Mouse (Mus musculus): Measurements from ENCODE around the gene Nmu. TPM values are rescaled to one million over a fixed set of nuclear protein-coding genes. Genes with fewer than 3 reads are reported as not detected.

Nmu gene
- polyA plus RNA-seq, 1 experiment, result not detected

DNA sequence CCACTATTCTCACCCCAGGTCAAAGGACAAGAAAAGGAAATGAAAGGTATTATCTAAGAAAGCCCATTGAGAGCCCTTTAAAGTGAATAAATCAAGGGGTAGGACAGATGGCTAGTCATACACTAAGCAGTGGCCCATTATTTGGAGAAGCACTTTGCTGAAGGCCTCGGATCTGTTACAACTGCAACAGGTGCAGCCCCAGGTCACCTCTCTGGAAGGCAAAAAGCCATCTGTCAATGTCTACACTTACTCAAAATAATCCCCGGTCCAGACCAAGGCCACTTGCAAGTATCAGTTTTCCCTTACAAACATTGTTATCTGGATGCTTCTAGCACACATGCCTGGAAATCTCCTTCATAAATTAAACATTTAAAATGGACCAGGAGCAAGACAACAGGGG is 22.7 kb downstream of the Nmu start:
- Histone ChIP-seq H3K27ac (replicated peaks; ENCODE audit: low read depth, low read length) (no peak overlapping the region), H3K4me3 (ENCODE audit: insufficient read depth, low read depth, low read length) (no peak overlapping the region), H3K4me1 (ENCODE audit: control insufficient read depth, insufficient read depth, insufficient read length, low read length) (no peaks in the 10 kb centered on the region)

DNA sequence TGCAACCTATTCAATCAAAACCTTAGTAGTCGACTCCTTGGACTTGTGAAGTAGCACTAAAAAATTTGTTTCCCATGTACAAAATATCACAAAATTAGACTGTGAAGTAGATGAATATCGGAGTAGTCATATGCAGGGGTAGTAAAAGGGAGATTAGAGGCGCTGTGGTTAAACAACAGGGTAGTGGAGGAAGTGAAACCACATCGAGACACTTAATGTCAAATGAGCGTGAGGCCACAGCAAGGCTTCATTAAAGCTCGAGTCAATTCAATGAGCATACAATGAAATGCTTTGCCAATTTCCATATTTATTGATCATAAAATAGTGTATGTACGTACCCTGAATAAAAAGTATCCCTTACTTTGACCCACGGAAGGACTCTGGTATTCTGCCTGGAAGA is 26.5 kb downstream of the Nmu start:
- H3K27ac ChIP-seq (replicated peaks; ENCODE audit: low read depth, low read length), result no peak overlapping the region
- H3K4me1 ChIP-seq (ENCODE audit: control insufficient read depth, insufficient read depth, insufficient read length, low read length), result no peaks in the 10 kb centered on the region
- no peak overlapping the region for H3K4me3 ChIP-seq (ENCODE audit: insufficient read depth, low read depth, low read length)

DNA sequence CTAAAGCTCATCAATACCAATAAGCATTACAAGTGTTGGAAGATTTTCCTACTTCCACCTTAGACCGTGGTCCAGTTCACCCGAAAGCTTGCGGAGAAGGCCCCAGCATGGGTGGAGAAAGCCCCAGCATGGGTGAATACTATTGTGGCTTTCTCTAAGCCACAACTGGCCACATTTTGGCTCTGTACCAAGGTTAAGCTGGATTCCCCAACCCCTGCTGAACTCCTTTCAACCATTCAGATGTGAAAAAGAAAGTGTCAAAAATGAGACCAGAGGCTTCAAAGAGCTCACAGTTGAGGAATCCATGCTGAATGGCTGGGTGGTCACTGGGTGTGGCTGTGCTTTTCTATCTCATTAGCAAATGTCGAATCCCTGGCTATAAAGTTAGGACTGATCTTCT is 29.8 kb downstream of the Nmu start:
- Histone ChIP-seq H3K4me1 (ENCODE audit: control insufficient read depth, insufficient read depth, insufficient read length, low read length) (no peaks in the 10 kb centered on the region), H3K4me3 (ENCODE audit: insufficient read depth, low read depth, low read length) (no peak overlapping the region), H3K27ac (replicated peaks; ENCODE audit: low read depth, low read length) (no peak overlapping the region)

- Histone ChIP-seq H3K4me1 (ENCODE audit: control insufficient read depth, insufficient read depth, insufficient read length, low read length) (peaks cover 3% of the 10 kb centered on the region), H3K27ac (replicated peaks; ENCODE audit: low read depth, low read length) (no peak within 1 kb of the TSS), H3K4me3 (ENCODE audit: insufficient read depth, low read depth, low read length) (no peak within 1 kb of the TSS)
Observed at GRCm38 (mm10) chr5:76330953-76331352, 32.6 kb downstream of the Nmu start, which contains the start of gene Pdcl2. TSS of gene Pdcl2 (minus strand) at chr5:76331156.

GRCm38 (mm10) chr5:76327296-76327695 is 36.3 kb downstream of the Nmu start:
- H3K4me1 ChIP-seq (ENCODE audit: control insufficient read depth, insufficient read depth, insufficient read length, low read length), result peaks cover 3% of the 10 kb centered on the region
- no peak overlapping the region for H3K4me3 ChIP-seq (ENCODE audit: insufficient read depth, low read depth, low read length)
- no peak overlapping the region for H3K27ac ChIP-seq (replicated peaks; ENCODE audit: low read depth, low read length)

- Histone ChIP-seq H3K4me3 (ENCODE audit: insufficient read depth, low read depth, low read length) (no peak overlapping the region), H3K27ac (replicated peaks; ENCODE audit: low read depth, low read length) (no peak overlapping the region), H3K4me1 (ENCODE audit: control insufficient read depth, insufficient read depth, insufficient read length, low read length) (peaks cover 3% of the 10 kb centered on the region)
Observed at GRCm38 (mm10) chr5:76325113-76325512, 38.5 kb downstream of the Nmu start.

DNA sequence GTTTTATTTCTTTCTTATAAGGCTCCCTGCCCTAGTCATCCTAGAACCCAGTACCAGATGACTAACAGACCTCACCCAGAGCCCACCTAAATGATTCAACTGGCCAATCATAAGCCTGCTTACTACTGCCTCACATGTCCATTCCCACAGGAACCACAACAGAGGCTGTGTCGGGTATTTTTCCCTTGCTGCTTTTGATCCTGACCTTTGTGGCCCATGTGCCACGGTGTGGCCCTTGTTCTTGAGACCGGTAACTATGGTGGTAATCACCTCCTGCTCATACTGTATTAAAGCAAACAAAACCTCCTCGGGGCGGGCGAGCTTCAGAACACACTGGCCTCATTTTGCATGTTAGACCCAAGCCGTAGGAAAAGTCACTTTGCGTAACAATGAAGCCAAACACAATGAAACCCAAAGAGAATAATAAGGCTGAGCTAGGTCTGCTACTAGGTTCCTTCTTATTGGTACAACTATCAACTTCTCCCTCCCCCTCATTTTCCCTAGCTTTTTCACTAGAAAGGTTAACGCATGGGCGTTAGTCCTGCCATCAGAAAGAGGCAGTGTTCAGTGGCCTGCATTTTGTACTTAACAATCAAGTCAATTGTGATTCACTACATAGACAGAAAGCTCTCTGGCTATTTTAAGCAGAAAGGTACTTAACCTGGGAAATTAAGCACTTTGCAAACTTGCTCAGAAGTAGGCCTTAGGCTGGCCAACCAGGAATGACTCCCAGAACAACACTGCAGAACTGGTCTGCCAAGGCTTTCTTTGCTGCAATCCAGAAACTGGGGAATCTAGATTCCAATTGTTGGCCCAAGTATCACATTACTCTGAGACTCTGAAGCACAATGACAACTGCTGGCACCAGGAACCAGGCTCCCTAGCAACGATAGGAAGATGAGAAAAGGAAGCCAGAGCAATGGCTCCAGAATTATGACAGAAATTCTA is 42.1 kb downstream of the Nmu start:
- peaks cover under 1% of the 10 kb centered on the region; the same call in 1 of the 2 replicates for H3K4me1 ChIP-seq (ENCODE audit: control insufficient read depth, insufficient read depth, insufficient read length, low read length)
- no peak overlapping the region for H3K4me3 ChIP-seq (ENCODE audit: insufficient read depth, low read depth, low read length)
- no peak overlapping the region for H3K27ac ChIP-seq (replicated peaks; ENCODE audit: low read depth, low read length)

GRCm38 (mm10) chr5:76308206-76308605 is 55.4 kb downstream of the Nmu start:
- Histone ChIP-seq H3K4me3 (ENCODE audit: insufficient read depth, low read depth, low read length) (no peak overlapping the region), H3K27ac (replicated peaks; ENCODE audit: low read depth, low read length) (no peak overlapping the region), H3K4me1 (ENCODE audit: control insufficient read depth, insufficient read depth, insufficient read length, low read length) (peaks cover 3% of the 10 kb centered on the region)

DNA sequence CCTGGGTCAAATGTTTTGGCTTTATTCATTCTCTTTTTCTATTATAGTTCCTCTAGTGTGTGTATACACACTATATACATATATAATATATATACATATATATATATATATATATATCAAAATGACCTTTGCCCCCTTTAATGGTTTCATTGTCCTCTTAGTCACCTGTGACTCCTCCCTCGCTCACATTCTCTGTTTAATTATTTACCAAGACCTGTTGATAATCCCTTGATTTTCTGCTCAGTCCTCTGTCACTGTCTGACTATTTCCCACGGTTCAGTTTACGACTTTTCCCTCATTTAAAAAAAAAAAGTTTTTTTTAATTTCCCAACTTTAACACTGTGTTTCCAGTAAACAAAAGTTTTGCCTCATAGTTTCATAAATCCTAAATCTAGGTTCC is 57.3 kb downstream of the Nmu start:
- Histone ChIP-seq H3K4me3 (ENCODE audit: insufficient read depth, low read depth, low read length) (no peak overlapping the region), H3K27ac (replicated peaks; ENCODE audit: low read depth, low read length) (no peak overlapping the region), H3K4me1 (ENCODE audit: control insufficient read depth, insufficient read depth, insufficient read length, low read length) (peaks cover 3% of the 10 kb centered on the region)

GRCm38 (mm10) chr5:76305616-76306015 is 58.0 kb downstream of the Nmu start:
- Histone ChIP-seq H3K27ac (replicated peaks; ENCODE audit: low read depth, low read length) (no peak overlapping the region), H3K4me1 (ENCODE audit: control insufficient read depth, insufficient read depth, insufficient read length, low read length) (peaks cover 3% of the 10 kb centered on the region), H3K4me3 (ENCODE audit: insufficient read depth, low read depth, low read length) (peak overlapping the region; percentile 21; the same call in 1 of the 2 replicates)

DNA sequence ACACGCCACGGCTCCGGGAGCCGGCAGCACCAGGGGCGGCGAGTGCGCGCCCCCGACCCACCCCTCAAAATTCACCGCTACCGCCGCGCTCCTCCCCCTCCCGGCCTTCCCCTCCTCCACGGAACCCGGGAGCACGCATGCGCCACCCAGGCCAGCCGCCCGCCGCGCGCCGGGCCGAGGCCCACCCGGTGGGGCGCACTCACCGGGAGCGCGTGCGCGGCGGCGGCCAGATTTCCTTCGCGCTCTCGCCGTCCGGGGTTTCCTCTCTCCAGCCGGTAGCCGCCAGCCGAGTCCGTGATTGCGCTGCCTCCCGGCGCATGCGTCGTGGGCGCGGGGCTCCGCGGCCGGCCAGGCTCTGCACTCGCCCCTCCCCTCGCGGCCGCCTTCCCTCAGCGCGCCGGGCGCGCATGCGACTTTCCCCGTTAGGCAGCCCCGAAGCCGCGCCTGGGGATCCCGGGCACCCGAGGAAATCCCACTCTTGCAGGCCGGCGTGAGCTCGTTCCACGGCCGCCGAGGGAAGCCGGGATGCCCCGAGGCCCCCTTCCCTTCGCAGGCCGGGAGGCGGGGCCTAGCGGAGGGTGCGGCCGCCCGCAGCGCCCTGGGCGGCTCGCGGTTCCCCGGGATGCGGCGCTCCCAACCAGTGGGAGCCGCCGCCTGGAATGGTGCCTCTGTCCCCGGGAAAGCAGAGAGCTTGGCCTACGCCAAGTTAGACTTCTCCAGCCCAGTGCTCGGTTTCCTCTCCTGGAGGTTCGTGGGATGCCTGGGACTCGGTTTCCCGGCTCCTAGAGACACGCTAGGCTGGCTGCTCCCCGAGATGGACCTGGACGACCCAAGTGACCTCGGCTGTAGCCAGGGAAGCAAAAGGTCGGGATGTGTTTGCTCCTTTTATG is 58.9 kb downstream of the Nmu start, which contains the start of gene Clock:
Clock (minus strand) TSS at position 341 of the 890 bp plus-strand sequence.
- Histone ChIP-seq H3K4me3 (ENCODE audit: insufficient read depth, low read depth, low read length) (peak within 1 kb of the TSS; percentile 91), H3K4me1 (ENCODE audit: control insufficient read depth, insufficient read depth, insufficient read length, low read length) (peaks cover 3% of the 10 kb centered on the region), H3K27ac (replicated peaks; ENCODE audit: low read depth, low read length) (peak within 1 kb of the TSS; percentile 84)

DNA sequence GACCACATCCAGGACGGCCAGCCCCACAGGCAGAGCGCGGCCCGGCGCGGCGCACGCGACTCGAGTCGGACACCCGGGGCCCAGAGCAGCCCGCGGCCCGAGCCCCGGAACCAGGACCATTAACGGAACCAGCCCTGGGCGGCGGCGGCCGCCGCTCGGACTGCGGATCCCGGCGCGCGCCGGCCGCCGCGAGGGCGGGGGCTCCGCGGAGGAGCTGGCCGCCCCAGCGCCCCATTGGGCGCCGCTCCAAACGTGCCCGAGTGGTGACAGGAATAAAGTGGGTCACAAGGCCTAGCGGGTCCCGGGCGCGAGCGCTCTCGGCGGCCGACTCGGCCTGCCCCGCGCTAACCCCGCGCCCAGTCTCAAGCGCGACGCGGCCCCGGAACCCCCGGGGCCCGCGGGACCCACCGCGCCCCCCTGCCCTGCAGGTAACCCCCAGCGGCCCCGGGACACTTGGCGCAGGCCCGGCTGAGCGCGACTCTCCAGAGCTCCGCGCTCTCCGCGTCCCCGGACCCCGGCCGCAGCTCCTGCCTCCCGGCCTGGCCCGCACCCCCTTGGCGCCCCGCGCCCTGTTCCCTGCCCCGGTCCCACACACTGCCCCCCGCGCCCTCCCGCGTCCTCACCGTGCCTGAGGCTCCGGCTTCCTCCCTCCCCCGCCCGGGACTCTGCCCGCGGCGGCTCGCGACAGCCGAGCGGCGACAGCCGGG is 59.7 kb downstream of the Nmu start:
- peak overlapping the region; percentile 91 for H3K4me3 ChIP-seq (ENCODE audit: insufficient read depth, low read depth, low read length)
- H3K4me1 ChIP-seq (ENCODE audit: control insufficient read depth, insufficient read depth, insufficient read length, low read length), result peaks cover 3% of the 10 kb centered on the region
- peak overlapping the region; percentile 84 for H3K27ac ChIP-seq (replicated peaks; ENCODE audit: low read depth, low read length)

- Histone ChIP-seq H3K4me1 (ENCODE audit: control insufficient read depth, insufficient read depth, insufficient read length, low read length) (peaks cover 3% of the 10 kb centered on the region), H3K27ac (replicated peaks; ENCODE audit: low read depth, low read length) (peak overlapping the region; percentile 49), H3K4me3 (ENCODE audit: insufficient read depth, low read depth, low read length) (peak overlapping the region; percentile 91)
Observed at GRCm38 (mm10) chr5:76303379-76303744, 60.2 kb downstream of the Nmu start.

DNA sequence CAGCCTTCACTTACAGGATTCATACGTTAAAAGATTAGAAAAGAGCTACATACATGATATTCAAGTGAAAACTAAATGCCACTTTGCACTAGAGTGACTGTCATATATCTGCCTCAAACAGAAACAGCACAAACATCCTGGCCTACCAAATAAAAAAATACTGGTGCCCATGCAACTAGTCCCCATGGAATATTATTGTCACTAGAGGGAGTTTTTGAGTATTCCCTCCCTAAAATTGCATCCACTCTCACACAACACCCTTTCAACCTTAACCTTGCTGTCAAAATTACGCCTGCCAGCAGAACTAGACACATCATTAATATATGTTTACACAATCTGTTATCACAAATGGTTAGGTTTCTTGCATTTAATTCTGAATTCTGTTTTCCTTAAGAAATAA is 61.6 kb downstream of the Nmu start:
- peaks cover 5% of the 10 kb centered on the region for H3K4me1 ChIP-seq (ENCODE audit: control insufficient read depth, insufficient read depth, insufficient read length, low read length)
- H3K4me3 ChIP-seq (ENCODE audit: insufficient read depth, low read depth, low read length), result no peak overlapping the region
- no peak overlapping the region for H3K27ac ChIP-seq (replicated peaks; ENCODE audit: low read depth, low read length)

DNA sequence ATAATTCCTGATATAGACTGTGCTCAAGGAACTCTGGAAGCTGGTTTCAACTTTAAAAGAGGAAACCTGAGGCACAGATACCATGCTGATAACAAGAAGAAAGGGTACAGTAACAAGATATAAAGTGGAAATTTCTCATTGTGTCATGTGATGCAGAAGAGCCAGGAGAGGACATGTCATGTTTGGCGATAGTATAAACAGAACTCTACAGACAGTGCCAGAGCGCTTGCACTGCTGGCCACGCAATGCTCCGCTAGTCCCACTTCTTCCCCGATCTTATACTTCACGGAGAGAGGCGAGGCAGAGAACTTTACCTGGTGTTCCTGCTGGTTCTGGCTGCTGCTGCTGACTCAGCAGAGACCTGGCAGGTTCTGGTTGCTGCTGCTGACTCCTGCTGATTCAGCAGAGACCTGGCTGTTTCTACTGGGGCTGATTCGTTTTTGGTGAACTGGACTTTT is 74.3 kb downstream of the Nmu start:
- Histone ChIP-seq H3K27ac (replicated peaks; ENCODE audit: low read depth, low read length) (no peak overlapping the region), H3K4me1 (ENCODE audit: control insufficient read depth, insufficient read depth, insufficient read length, low read length) (peaks cover 11% of the 10 kb centered on the region), H3K4me3 (ENCODE audit: insufficient read depth, low read depth, low read length) (no peak overlapping the region)

Data from brown adipose tissue, adult 24 weeks (tissue).